Mouse (Mus musculus): Measurements from ENCODE around the gene Tra2b.

DNA sequence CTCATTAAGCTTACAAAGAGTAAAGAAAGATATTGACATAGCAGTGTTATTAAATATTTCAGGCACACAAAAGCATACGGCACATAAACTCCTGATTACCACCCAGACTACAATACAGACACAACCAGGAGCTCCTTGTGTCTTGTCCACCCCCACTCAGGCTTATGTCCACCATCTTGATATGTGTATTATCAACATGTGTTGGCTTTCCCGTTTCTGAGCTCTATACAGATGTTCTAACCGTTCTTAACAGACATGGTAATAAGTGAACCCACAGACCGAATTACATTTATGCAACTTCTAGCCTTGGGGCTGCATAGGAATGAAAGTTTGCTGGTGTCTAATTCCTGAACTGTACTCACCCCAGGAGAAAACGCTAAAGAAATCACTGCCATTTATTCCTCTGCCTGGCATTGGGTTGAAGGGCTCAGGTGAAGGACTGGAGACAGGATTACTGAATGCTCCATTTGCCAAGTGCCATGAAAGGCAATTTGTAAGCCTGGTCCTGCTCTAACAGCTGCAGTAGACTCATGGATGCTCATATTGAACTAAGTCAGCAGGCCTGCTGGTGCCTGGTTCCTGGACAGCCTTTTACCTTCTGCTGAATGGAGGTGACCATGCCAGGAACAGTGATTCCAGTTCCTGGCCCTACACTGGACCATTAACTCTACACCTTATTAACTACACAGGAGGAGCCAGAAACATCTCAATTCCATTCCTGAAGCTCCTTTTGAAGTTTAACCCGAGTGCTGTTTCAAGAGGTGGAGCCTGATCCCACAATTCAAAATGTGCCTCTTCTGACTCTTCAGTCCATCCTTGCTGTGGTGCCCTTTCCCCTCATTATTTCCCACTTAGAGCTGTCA lies 24.2 kb downstream of the Tra2b start:
- TF ChIP-seq CTCF (IDR thresholded peaks at IDR 0.05; ENCODE audit: extremely low read depth, insufficient read length, insufficient replicate concordance, low read depth, low read length) (no peak), POLR2A (IDR thresholded peaks at IDR 0.05; ENCODE audit: low read depth, low read length) (no peak)
